8 mouse cellular contexts compared by ENCODE assay signal in genomic region chr4:138311595-138311994, GRCm38 (mm10). TPM values are rescaled to one million over a fixed set of nuclear protein-coding genes. Genes with fewer than 3 reads are reported as not detected.
DNase-seq lines count a peak whose midpoint lies in the region; ATAC-seq lines count a peak whose summit lies in the region.

No protein-coding gene starts in this region.

- H3K9me3 ChIP-seq in heart, embryonic 16.5 days (replicated peaks; ENCODE audit: control insufficient read depth, low read length): 0 out of 2 replicates have a peak, but pooled peaks cover 3% of the 10 kb centered on the region

- no peak overlapping the region for H3K27ac ChIP-seq in heart, embryonic 16.5 days (ENCODE audit: low read length)

- peak; percentile 49 for DNase-seq in adrenal gland, adult 2 months
- no peak for DNase-seq in adrenal gland, adult 8-10 months
- peak; percentile 76 for DNase-seq in CD4-positive, CD25-positive, alpha-beta regulatory T cell, adult 2 months (ENCODE audit: low read depth, low spot score)
- peak; percentile 69 for DNase-seq in cerebellum, adult 9-10 months
- DNase-seq in kidney, postnatal 36 days: peak; percentile 63 to 83
- DNase-seq in yolk sac, embryonic 10.5 days (ENCODE audit: low spot score): peak; percentile 49

- no peak overlapping the region for H3K4me3 ChIP-seq in heart, embryonic 16.5 days (ENCODE audit: low read length)

- no peaks in the 10 kb centered on the region for H3K27me3 ChIP-seq in heart, embryonic 16.5 days (ENCODE audit: control insufficient read depth, insufficient read depth, low read length)

- H3K4me1 ChIP-seq in heart, embryonic 16.5 days (ENCODE audit: control insufficient read depth, insufficient read depth, low read length): no peaks in the 10 kb centered on the region

- ATAC-seq in heart, embryonic 16.5 days (replicated peaks; ENCODE audit: extremely low read depth, insufficient read depth, low FRiP score): peak; percentile 33; the same call in 1 of the 2 replicates
- ATAC-seq in megakaryocyte-erythroid progenitor cell, adult 5-6 weeks (replicated peaks; ENCODE audit: low FRiP score, low TSS enrichment, poor library complexity, severe bottlenecking): peak; percentile 43; the same call in 1 of the 2 replicates

- no peak overlapping the region for H3K4me2 ChIP-seq in heart, embryonic 16.5 days (ENCODE audit: low read depth, low read length)

- H3K9ac ChIP-seq in heart, embryonic 16.5 days (ENCODE audit: low read length): no peak overlapping the region

- 54% methylated on average over 8 of the region's 8 CpGs for WGBS in heart, embryonic 16.5 days

- peaks cover 56% of the 10 kb centered on the region for H3K36me3 ChIP-seq in heart, embryonic 16.5 days (ENCODE audit: control insufficient read depth, insufficient read depth)

RNA-seq across cellular contexts. Expression of gene Ddost, which starts 7.1 kb away (rescaled TPM):
- 100 to 1,000 TPM; 116 to 131 TPM for total RNA-seq in adrenal gland, adult 2 months (2021)
- 320 and 326 TPM in 2 replicates for polyA plus RNA-seq in adrenal gland, adult 2 months (2012; rRNA removed)
- total RNA-seq in adrenal gland, adult 8-10 months (2022): 100 to 1,000 TPM; 138 to 154 (median 143) TPM
- 247 and 263 TPM in 2 replicates for polyA plus RNA-seq in heart, embryonic 16.5 days (2015; fragmentation: Nextera tagmentation; extraction: Ambion mirVana)
- total RNA-seq in megakaryocyte-erythroid progenitor cell, adult 5-6 weeks (2014; fragmentation: Nextera tagmentation): 113 and 127 TPM in 2 replicates
- total RNA-seq in megakaryocyte-erythroid progenitor cell, adult 5-6 weeks (2017): 84.1 and 122 TPM in 2 replicates

RNA-seq across cellular contexts. Expression of gene Pink1, which starts 14.5 kb away (rescaled TPM):
- 100 to 1,000 TPM; 145 to 180 TPM for total RNA-seq in adrenal gland, adult 2 months (2021)
- 371 and 378 TPM in 2 replicates for polyA plus RNA-seq in adrenal gland, adult 2 months (2012; rRNA removed)
- total RNA-seq in adrenal gland, adult 8-10 months (2022): 100 to 1,000 TPM; 172 to 218 (median 206) TPM
- polyA plus RNA-seq in heart, embryonic 16.5 days (2015; fragmentation: Nextera tagmentation; extraction: Ambion mirVana): 70.9 and 79.8 TPM in 2 replicates
- total RNA-seq in megakaryocyte-erythroid progenitor cell, adult 5-6 weeks (2014; fragmentation: Nextera tagmentation): 21.8 and 27.8 TPM in 2 replicates
- total RNA-seq in megakaryocyte-erythroid progenitor cell, adult 5-6 weeks (2017): 20.6 and 38.0 TPM in 2 replicates

RNA-seq across cellular contexts. Expression of gene Cda, which starts 56.2 kb away (rescaled TPM):
- 10 to 100 TPM; 11.2 to 15.5 TPM for total RNA-seq in adrenal gland, adult 2 months (2021)
- 26.4 and 31.5 TPM in 2 replicates for polyA plus RNA-seq in adrenal gland, adult 2 months (2012; rRNA removed)
- total RNA-seq in adrenal gland, adult 8-10 months (2022): 10 to 100 TPM in 2 of 4 experiments, 1 to 10 TPM in 2; 7.2 to 20.4 (median 14.7) TPM
- 7.3 and 10.3 TPM in 2 replicates for polyA plus RNA-seq in heart, embryonic 16.5 days (2015; fragmentation: Nextera tagmentation; extraction: Ambion mirVana)
- total RNA-seq in megakaryocyte-erythroid progenitor cell, adult 5-6 weeks (2014; fragmentation: Nextera tagmentation): 2.6 TPM in 1 of 2 replicates, not detected in the other
- total RNA-seq in megakaryocyte-erythroid progenitor cell, adult 5-6 weeks (2017): not detected in 2 replicates
